Mouse (Mus musculus): ENCODE results near the gene Spr.
A peak's percentile ranks its signal among the peaks of the same experiment; 100 is the strongest.
"Not testable (repeated sequence)": the region's sequence is repeated elsewhere in the genome, so short reads cannot be mapped to it uniquely, and the experiment has no call there.

The Spr gene

GRCm38 (mm10) chr6:85137217-85138035 lies at the start of gene Spr:
Spr (minus strand) TSS chr6:85137766.
- peak; percentile 95 to 96 for DNase-seq

- DNase-seq: no peak
Observed at GRCm38 (mm10) chr6:85186744-85187059, 49.1 kb upstream of the Spr start.

GRCm38 (mm10) chr6:85186033-85186743 lies 48.6 kb upstream of the Spr start:
- no peak for DNase-seq

- no peak for DNase-seq
Observed at GRCm38 (mm10) chr6:85183951-85184350, 46.4 kb upstream of the Spr start.

GRCm38 (mm10) chr6:85180036-85180435 lies 42.5 kb upstream of the Spr start:
- DNase-seq: no peak

- DNase-seq: no peak
Observed at GRCm38 (mm10) chr6:85179569-85179968, 42.0 kb upstream of the Spr start.

- DNase-seq: no peak
Observed at GRCm38 (mm10) chr6:85165440-85165921, 27.9 kb upstream of the Spr start.

GRCm38 (mm10) chr6:85160201-85160923 lies 22.8 kb upstream of the Spr start:
- peak; percentile 43 to 79 for DNase-seq

GRCm38 (mm10) chr6:85159092-85159760 lies 21.7 kb upstream of the Spr start:
- peak; percentile 52 to 58 for DNase-seq

- not testable (repeated sequence) for DNase-seq
Observed at GRCm38 (mm10) chr6:85158040-85158804, 20.7 kb upstream of the Spr start.

- not testable (repeated sequence) for DNase-seq
Observed at GRCm38 (mm10) chr6:85156551-85156950, 19.0 kb upstream of the Spr start.

GRCm38 (mm10) chr6:85154861-85155528 lies 17.4 kb upstream of the Spr start:
- peak; percentile 47 to 62 for DNase-seq

- DNase-seq: peak; percentile 68 to 76
Observed at GRCm38 (mm10) chr6:85153970-85154540, 16.5 kb upstream of the Spr start.

- DNase-seq: no peak
Observed at GRCm38 (mm10) chr6:85150386-85150785, 12.8 kb upstream of the Spr start.

- no peak for DNase-seq
Observed at GRCm38 (mm10) chr6:85147636-85148035, 10.1 kb upstream of the Spr start.

- DNase-seq: no peak
Observed at GRCm38 (mm10) chr6:85144466-85144865, 6.9 kb upstream of the Spr start.

- peak; percentile 57 to 65 for DNase-seq
Observed at GRCm38 (mm10) chr6:85141013-85141412, 3.4 kb upstream of the Spr start.

GRCm38 (mm10) chr6:85139534-85139933 lies 2.0 kb upstream of the Spr start:
- no peak for DNase-seq

GRCm38 (mm10) chr6:85136784-85137183 lies 782 bp downstream of the Spr start:
- not testable (repeated sequence) for DNase-seq

GRCm38 (mm10) chr6:85132794-85133193 lies 4.8 kb downstream of the Spr start:
- DNase-seq: peak in 1 of 2 experiments; percentile 27

- DNase-seq: peak in 1 of 2 experiments; percentile 16
Observed at GRCm38 (mm10) chr6:85132237-85132636, 5.3 kb downstream of the Spr start.

Data from lung, postnatal 4 days (tissue).